Mouse (Mus musculus): Measurements from ENCODE around the gene Skap1.

The Skap1 gene

DNA sequence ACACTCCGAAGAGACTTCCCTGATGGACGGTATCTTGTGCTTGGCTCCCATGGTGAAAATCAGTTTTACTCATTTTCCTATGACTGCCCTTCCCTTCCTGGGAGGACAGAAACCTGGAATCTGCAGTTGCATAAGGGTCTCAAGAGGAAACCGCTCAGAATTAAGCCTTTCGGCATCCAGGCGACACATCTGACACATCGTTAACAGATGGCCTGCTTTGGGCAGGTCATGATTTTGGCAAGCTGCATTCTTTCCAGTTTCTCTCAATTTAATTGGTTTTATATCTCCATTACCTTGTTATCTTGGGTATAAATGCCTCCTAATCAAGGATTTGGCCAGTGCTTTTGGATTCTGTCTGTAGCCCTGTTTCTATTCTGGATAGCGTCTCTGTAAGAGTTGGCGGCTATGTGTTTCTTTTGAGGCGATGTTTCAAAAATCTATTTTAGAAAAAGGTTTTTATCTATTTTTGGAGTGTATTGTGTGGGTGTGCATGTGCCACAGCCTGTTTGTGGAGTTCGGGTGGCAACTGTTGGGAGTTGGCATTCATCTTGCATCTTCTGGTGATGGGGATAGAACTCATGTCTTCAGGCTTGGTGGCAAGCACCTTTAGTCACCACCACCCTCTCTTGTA, 1.1 kb downstream of the Skap1 start:
- no peak for DNase-seq (ENCODE audit: low spot score)

DNA sequence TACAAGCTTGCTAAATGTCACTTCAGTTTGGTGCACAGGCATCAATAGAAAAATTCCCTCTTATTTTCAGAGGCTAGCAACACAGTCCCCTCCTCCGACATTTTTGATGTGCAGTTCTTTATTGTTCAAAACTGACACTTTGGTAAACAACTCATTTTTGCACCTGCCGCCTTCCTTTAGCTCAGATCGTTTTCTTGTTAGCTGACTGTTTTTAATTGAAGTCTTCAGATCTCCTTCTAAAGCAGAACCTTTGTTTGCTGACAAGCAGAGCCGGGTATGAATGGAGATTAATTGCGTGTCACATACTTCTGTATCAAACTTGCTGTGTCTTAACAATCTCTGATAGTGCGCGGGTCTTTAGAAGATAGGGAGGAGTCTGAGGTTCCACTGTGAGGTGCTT, 2.0 kb downstream of the Skap1 start:
- DNase-seq (ENCODE audit: low spot score): no peak

DNA sequence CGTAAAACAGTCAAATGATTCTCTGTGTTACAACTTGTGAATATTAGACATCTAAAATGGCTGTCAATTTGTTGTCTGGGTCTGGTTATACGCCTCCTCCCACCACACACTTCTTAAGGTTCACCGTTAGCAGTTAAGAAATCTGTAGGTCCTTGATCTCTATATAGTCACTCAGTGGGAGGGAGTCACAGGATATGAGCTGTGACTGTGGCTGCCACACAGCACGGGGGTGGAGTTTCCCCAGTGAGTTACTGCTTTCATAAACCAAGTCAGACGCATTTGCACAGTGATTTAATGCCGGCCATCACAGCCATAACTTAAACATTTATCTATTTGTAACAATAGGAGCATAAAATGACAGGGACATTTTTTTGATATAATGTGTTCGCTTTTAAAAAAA, 2.6 kb downstream of the Skap1 start:
- DNase-seq (ENCODE audit: low spot score): peak; percentile 36

- DNase-seq (ENCODE audit: low spot score): no peak
Measured at GRCm38 (mm10) chr11:96468048-96468745, 3.8 kb downstream of the Skap1 start.

DNA sequence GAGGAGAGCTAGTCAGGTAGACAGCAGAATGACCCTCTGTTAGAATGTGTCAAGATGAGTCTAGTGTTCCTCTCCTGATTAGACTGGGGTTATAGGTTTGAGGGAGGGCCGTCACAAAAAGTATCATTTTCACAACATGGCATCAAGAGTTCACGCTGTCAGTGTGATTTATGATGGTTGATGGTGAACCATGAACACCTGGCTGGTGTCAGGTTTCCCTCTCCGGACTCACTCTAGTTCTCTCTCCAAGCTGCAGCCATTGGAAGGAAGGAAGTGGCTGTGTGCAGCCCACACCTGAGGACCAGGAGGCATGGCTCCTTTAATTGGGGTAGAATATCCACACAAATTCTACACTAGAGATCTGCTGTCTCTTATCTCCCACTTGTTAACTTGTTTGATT, 18.3 kb downstream of the Skap1 start:
- peak; percentile 56 for DNase-seq (ENCODE audit: low spot score)

DNA sequence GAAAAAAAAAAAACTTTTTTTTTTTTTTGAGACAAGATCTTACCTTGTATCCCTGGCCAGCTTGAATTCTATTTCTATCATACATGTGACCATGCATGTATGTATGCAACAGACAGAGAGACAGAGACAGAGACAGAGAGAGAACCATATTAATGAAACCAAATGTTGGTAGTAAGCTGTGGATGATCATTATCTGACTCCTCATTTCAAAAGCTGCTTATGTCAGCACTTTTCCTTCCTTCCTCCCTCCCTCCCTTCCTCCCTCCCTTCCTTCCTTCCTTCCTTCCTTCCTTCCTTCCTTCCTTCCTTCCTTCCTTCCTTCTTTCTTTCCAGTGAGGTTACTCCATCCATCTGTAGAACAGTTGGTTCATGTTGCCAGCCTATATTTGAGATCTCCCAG, 18.8 kb downstream of the Skap1 start:
- no peak for DNase-seq (ENCODE audit: low spot score)

GRCm38 (mm10) chr11:96498481-96498880, 34.1 kb downstream of the Skap1 start:
- no peak for DNase-seq (ENCODE audit: low spot score)

GRCm38 (mm10) chr11:96501042-96501441, 36.6 kb downstream of the Skap1 start:
- no peak for DNase-seq (ENCODE audit: low spot score)

DNA sequence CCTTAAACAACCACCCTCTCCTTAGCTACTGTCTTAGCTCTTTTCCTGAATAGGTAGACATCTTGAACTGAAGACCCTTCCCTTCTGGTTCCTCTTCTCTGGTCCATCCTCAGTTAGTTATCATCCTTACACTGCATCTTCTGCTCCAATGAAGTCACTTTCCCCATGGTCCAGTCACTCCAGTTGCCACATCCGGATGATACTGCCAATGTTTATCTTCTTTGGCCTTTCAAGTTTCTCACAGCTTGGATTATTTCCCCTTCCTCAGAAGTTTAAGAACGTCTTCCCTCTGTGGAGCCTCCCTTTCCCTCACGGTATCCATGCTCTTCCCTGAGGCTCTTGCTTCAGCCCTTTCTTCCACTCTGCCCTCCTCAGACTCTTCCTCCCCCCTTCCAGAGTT, 38.6 kb downstream of the Skap1 start:
- no peak for DNase-seq (ENCODE audit: low spot score)

- no peak for DNase-seq (ENCODE audit: low spot score)
Measured at GRCm38 (mm10) chr11:96504509-96505119, 40.2 kb downstream of the Skap1 start.

GRCm38 (mm10) chr11:96505841-96506240, 41.4 kb downstream of the Skap1 start:
- DNase-seq (ENCODE audit: low spot score): no peak

DNA sequence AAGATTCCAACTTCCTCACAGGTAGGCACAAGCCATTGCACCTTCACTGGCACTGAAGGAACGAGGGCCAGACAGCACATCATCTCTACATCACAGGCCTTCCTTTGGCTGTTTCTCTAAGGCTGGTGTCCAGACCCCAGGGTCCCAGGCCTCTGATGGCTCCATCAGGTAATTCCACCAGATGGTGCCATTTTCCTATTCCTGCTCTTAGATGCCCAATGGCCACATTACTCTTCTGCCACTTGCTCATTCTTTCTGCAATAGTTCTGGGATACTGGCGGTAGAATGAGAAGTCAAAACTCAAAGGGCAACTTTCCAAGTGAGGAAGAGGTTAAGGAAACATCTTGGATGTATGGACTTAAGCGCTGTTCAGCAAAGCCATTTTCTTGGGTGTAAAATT, 50.8 kb downstream of the Skap1 start:
- DNase-seq (ENCODE audit: low spot score): no peak

DNA sequence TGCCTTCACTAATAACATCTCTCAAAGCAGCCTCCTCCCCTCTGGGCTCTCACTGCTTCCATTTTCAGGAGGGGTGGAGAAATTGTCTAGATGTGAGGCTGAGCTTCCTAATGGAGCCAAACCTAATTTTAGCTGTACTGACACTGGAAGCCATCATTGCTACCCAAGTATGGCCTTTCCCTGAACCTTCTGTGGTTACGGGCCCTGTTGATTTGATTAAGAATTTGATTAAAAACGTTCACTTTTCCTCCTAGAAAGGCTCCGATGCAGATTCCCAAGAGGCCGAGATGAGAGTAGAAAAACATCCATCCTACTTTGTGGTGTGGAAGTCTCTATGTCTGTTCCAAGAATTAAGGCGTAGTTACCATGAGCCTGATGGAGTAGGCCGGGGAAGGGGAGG, 60.1 kb downstream of the Skap1 start:
- no peak for DNase-seq (ENCODE audit: low spot score)

GRCm38 (mm10) chr11:96526137-96526621, 61.8 kb downstream of the Skap1 start:
- no peak for DNase-seq (ENCODE audit: low spot score)

- no peak for DNase-seq (ENCODE audit: low spot score)
Measured at GRCm38 (mm10) chr11:96531757-96532433, 67.5 kb downstream of the Skap1 start.

GRCm38 (mm10) chr11:96534531-96534930, 70.1 kb downstream of the Skap1 start:
- DNase-seq (ENCODE audit: low spot score): no peak

- peak; percentile 85 for DNase-seq (ENCODE audit: low spot score)
Measured at GRCm38 (mm10) chr11:96536146-96536545, 71.8 kb downstream of the Skap1 start.

DNA sequence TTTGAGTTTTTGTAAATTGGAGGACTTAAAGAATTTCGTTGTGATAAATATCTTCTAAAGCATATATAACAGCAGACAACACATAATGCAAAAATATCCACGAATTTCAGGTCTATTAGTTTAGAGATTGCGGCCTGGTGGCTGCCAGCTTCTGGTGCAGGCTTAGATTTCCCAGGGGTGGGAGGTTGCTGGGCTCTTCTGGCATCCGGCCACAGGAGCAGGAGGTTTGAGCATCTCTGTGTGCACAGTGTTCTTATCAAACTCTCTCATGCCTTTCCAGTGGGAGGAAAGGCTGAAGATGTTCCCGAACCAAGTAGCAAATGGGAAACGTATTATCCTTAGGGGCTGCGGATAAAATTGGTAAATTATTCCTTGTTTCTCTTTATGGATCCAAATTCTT, 77.6 kb downstream of the Skap1 start:
- no peak for DNase-seq (ENCODE audit: low spot score)

- DNase-seq (ENCODE audit: low spot score): no peak
Measured at GRCm38 (mm10) chr11:96542561-96542960, 78.2 kb downstream of the Skap1 start.

DNA sequence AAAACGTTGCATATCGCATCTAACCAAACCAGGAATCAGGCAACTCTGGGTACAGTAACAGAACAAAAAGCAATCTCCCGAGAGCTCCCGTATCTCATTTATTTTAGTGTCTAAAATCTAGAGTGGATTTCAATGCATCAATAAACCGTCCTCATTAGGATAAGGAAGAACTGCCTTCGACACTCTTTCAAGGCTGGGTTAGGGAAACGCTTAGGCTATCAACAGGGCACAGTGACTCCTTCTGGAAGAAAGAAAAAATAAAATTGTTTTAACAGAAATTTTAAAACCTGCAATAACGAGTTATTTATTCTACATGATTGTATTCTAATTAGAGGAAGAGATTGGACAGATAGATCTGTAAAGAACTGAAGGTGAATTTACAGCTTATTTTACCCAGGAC, 82.0 kb downstream of the Skap1 start:
- no peak for DNase-seq (ENCODE audit: low spot score)

GRCm38 (mm10) chr11:96550960-96551703, 86.7 kb downstream of the Skap1 start:
- no peak for DNase-seq (ENCODE audit: low spot score)

- DNase-seq (ENCODE audit: low spot score): peak; percentile 86
Measured at GRCm38 (mm10) chr11:96553091-96553490, 88.7 kb downstream of the Skap1 start.
